Mouse (Mus musculus): Measurements from ENCODE around the gene Efnb3. TPM values are rescaled to one million over a fixed set of nuclear protein-coding genes. Genes with fewer than 3 reads are reported as not detected.

Efnb3 gene
- polyA plus RNA-seq, 1 experiment from 2014 or later, result 40.7 TPM

DNA sequence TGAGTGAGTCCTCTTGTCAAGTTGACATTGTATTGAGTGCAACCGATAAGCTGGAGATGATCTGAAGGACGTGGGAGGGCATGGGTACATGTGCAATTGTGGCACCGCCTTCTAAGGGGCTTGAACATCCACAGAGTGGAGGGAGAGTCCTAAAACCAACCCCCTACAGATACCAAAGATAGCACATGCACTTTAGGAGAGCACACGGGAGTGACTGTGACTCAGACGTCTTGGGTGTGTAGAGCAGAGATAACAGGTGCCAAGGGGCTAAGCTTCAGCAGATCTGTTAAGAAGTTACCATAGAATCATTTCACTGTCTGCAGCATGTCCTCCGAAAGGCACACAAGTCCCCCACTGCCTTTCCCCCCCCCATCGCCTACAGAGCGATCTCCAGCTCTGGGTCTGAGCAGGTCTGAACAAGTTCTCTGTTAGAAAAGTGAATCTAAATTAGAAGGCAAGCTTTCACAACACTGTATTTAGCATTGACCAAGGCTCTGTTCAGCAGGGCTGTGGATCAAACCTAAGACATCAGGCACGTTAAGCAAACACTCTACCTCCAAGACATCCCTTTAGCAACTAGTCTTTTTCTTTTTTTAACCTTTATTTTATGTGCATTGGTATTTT, 38.4 kb downstream of the Efnb3 start:
- no peak overlapping the region for H3K4me3 ChIP-seq (replicated peaks; ENCODE audit: low read depth, low read length)
- WGBS, result 90% methylated on average over 9 of the region's 9 CpGs
- H3K9ac ChIP-seq (replicated peaks; ENCODE audit: low read length), result no peak overlapping the region
- H3K4me1 ChIP-seq (ENCODE audit: control insufficient read depth, insufficient read depth, low read length), result peaks cover 5% of the 10 kb centered on the region
- no peaks in the 10 kb centered on the region for H3K36me3 ChIP-seq (ENCODE audit: control insufficient read depth, insufficient read depth, low read length)
- no peak overlapping the region for H3K4me2 ChIP-seq (ENCODE audit: low read length)
- no peak overlapping the region for H3K27ac ChIP-seq (replicated peaks; ENCODE audit: low read depth, low read length)
- H3K9me3 ChIP-seq (ENCODE audit: control insufficient read depth, low read length), result no peaks in the 10 kb centered on the region
- no peak for ATAC-seq (ENCODE audit: low FRiP score, low TSS enrichment)
- no peak for DNase-seq
- H3K27me3 ChIP-seq (ENCODE audit: control insufficient read depth, insufficient read depth, low read length), result no peaks in the 10 kb centered on the region

DNA sequence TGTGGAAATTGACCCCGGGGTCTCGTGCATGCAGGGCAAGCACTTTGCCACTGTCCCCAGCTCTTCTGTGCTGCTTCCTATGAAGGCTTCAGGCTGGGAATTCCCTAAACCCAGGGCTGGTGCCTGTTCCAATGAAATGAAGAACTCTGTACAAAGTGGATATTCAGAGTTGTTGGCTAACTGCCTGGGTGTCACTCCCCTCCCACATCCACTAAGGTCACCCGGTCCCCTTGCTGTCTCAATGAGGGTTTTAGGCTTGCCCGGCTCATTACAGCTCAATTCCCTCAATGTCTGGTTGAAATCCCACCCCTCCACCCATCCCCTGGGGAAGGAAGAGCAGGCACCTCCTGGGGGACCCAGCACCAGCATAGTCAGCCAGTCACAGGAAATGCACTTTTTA, 40.0 kb downstream of the Efnb3 start:
- ATAC-seq (ENCODE audit: low FRiP score, low TSS enrichment), result no peak
- no peaks in the 10 kb centered on the region for H3K36me3 ChIP-seq (ENCODE audit: control insufficient read depth, insufficient read depth, low read length)
- H3K27me3 ChIP-seq (ENCODE audit: control insufficient read depth, insufficient read depth, low read length), result no peaks in the 10 kb centered on the region
- H3K4me1 ChIP-seq (ENCODE audit: control insufficient read depth, insufficient read depth, low read length), result no peaks in the 10 kb centered on the region
- no peak for DNase-seq
- no peak overlapping the region for H3K4me2 ChIP-seq (ENCODE audit: low read length)
- H3K4me3 ChIP-seq (replicated peaks; ENCODE audit: low read depth, low read length), result no peak overlapping the region
- no peak overlapping the region for H3K27ac ChIP-seq (replicated peaks; ENCODE audit: low read depth, low read length)
- WGBS, result 81% methylated on average over 4 of the region's 4 CpGs
- no peak overlapping the region for H3K9ac ChIP-seq (replicated peaks; ENCODE audit: low read length)
- H3K9me3 ChIP-seq (ENCODE audit: control insufficient read depth, low read length), result no peaks in the 10 kb centered on the region

DNA sequence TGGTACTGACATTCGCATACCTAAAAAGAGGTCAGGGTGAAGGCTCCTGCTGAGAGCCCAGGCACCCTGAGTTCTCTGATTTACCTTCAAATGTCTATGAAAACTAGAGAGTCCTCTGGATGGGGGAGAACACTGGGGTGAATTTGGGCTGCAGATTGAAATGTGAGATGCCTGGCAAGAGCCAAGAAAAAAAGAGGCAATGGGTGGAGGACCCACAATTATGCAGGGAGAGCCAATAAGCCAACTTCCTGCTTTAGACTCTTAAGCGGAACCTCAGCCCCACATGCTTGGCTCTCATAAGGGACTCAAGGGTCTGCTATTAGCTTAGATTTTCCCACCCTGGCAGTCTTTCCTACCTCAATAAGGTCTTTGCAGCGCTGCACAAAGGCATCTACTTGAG, 43.3 kb downstream of the Efnb3 start:
- Histone ChIP-seq H3K9me3 (ENCODE audit: control insufficient read depth, low read length) (no peaks in the 10 kb centered on the region), H3K4me3 (replicated peaks; ENCODE audit: low read depth, low read length) (no peak overlapping the region), H3K27me3 (ENCODE audit: control insufficient read depth, insufficient read depth, low read length) (no peaks in the 10 kb centered on the region), H3K36me3 (ENCODE audit: control insufficient read depth, insufficient read depth, low read length) (no peaks in the 10 kb centered on the region), H3K4me2 (ENCODE audit: low read length) (no peak overlapping the region), H3K4me1 (ENCODE audit: control insufficient read depth, insufficient read depth, low read length) (no peaks in the 10 kb centered on the region), H3K9ac (replicated peaks; ENCODE audit: low read length) (no peak overlapping the region), H3K27ac (replicated peaks; ENCODE audit: low read depth, low read length) (no peak overlapping the region)
- DNase-seq, result no peak
- ATAC-seq (ENCODE audit: low FRiP score, low TSS enrichment), result no peak
- 78% methylated on average over 3 of the region's 3 CpGs for WGBS

DNA sequence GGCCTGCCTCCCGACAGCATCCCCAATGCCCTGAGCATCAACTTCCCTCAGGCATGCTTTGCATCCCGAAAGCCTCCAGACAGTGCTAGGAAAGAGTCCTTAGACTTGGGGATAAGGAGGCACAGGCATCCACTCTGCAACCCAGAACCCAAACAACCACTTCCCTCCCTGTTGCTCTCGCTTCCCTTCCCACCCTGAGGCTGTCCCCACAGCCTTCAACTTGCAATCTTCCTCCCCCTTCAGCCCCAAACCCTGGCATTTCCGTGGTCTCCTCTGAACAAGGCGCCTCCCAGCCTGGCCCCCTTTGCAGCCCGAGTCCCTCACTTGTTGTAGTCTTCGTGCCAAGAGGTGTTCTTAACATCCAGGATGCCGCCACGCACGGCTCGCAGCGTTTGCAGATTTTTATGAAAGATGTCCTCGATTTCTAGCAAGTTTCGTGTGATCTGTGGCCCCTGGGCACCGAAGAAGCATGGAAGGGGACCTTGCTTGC, 43.8 kb downstream of the Efnb3 start:
- ATAC-seq (ENCODE audit: low FRiP score, low TSS enrichment) (no peak), DNase-seq (no peak)
- no peak overlapping the region for H3K27ac ChIP-seq (replicated peaks; ENCODE audit: low read depth, low read length)
- no peaks in the 10 kb centered on the region for H3K9me3 ChIP-seq (ENCODE audit: control insufficient read depth, low read length)
- WGBS, result 75% methylated on average over 15 of the region's 15 CpGs
- H3K4me3 ChIP-seq (replicated peaks; ENCODE audit: low read depth, low read length), result no peak overlapping the region
- no peak overlapping the region for H3K4me2 ChIP-seq (ENCODE audit: low read length)
- no peaks in the 10 kb centered on the region for H3K36me3 ChIP-seq (ENCODE audit: control insufficient read depth, insufficient read depth, low read length)
- no peak overlapping the region for H3K9ac ChIP-seq (replicated peaks; ENCODE audit: low read length)
- no peaks in the 10 kb centered on the region for H3K4me1 ChIP-seq (ENCODE audit: control insufficient read depth, insufficient read depth, low read length)
- no peaks in the 10 kb centered on the region for H3K27me3 ChIP-seq (ENCODE audit: control insufficient read depth, insufficient read depth, low read length)

DNA sequence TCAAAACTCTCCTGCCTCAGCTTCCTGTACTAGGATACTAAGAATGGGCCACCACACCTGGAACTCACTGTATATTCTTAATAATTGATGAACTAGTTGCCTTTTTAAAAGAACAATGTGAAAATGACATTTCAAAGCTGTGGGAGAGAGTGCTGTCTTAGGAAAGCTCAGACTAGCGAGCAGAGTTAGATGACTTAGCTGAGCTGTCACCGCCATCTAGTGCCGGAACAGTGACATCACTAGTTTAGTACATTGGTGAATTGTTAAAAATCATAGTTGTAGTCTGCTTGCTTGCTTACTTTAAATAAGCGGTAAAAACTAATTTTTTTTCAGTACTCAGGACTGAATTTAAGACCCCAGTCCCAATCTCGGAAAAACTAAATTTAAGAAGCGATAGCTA, 46.2 kb downstream of the Efnb3 start:
- H3K27me3 ChIP-seq (ENCODE audit: control insufficient read depth, insufficient read depth, low read length), result no peaks in the 10 kb centered on the region
- 8% methylated on average over 6 of the region's 6 CpGs for WGBS
- no peak; the same call in 1 of the 2 replicates for ATAC-seq (ENCODE audit: low FRiP score, low TSS enrichment)
- no peak overlapping the region for H3K4me3 ChIP-seq (replicated peaks; ENCODE audit: low read depth, low read length)
- no peak overlapping the region for H3K4me2 ChIP-seq (ENCODE audit: low read length)
- H3K9ac ChIP-seq (replicated peaks; ENCODE audit: low read length), result no peak overlapping the region
- peak; percentile 90 for DNase-seq
- H3K9me3 ChIP-seq (ENCODE audit: control insufficient read depth, low read length), result no peaks in the 10 kb centered on the region
- H3K4me1 ChIP-seq (ENCODE audit: control insufficient read depth, insufficient read depth, low read length), result no peaks in the 10 kb centered on the region
- H3K36me3 ChIP-seq (ENCODE audit: control insufficient read depth, insufficient read depth, low read length), result no peaks in the 10 kb centered on the region
- no peak overlapping the region for H3K27ac ChIP-seq (replicated peaks; ENCODE audit: low read depth, low read length)

DNA sequence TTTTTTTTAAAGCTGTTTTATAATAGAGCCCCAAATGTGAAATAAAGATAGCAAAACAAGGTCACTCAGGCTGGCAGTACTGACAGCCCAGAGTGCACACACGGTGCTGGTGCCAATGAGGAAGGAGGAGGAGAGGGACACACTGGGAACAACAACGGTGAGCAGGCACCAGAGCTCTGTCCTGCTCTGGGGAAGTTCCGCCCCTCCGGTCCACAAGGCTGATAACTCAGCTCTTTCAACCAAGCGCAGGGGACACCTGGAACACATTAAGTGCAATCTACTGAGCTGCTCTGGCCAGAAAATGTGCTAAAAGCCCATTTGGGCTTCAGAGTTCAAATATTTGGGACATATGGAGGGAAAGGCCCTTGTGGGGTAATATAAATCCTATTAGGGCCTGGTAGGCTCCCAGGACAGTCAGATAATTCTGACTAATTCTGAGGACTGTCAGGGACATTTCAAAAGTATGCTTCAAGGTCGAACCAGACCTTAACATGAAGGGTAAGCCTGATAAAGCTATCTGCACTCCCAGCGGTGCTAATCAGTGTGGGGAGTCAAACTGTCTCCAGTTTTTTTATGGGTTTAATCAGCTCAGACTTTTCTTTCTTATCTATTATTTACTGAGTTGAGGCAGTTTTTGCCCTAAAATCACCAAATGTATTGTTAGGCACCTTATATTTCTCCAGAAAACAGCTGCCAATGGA, 49.1 kb downstream of the Efnb3 start:
- Histone ChIP-seq H3K4me2 (ENCODE audit: low read length) (no peak overlapping the region), H3K4me1 (ENCODE audit: control insufficient read depth, insufficient read depth, low read length) (no peaks in the 10 kb centered on the region), H3K36me3 (ENCODE audit: control insufficient read depth, insufficient read depth, low read length) (no peaks in the 10 kb centered on the region), H3K27me3 (ENCODE audit: control insufficient read depth, insufficient read depth, low read length) (no peaks in the 10 kb centered on the region), H3K9me3 (ENCODE audit: control insufficient read depth, low read length) (no peaks in the 10 kb centered on the region), H3K9ac (replicated peaks; ENCODE audit: low read length) (no peak overlapping the region), H3K4me3 (replicated peaks; ENCODE audit: low read depth, low read length) (no peak overlapping the region), H3K27ac (replicated peaks; ENCODE audit: low read depth, low read length) (no peak overlapping the region)
- DNase-seq, result no peak
- no peak for ATAC-seq (ENCODE audit: low FRiP score, low TSS enrichment)
- WGBS, result 61% methylated on average over 7 of the region's 7 CpGs

Small RNA genes lying within 50 kb of the gene (microRNA-seq; reads per million reads assigned to microRNA genes)
- not detected for gene Gm27493

Other genes with a start within 250 kb of the Efnb3 start
- gene Cntrob, start 236.4 kb downstream of the Efnb3 start, polyA plus RNA-seq (2014; fragmentation: Nextera tagmentation; extraction: Ambion mirVana), result 14.9 and 18.6 TPM in 2 replicates
- 189 and 220 TPM in 2 replicates for gene Trappc1, start 236.2 kb downstream of the Efnb3 start, polyA plus RNA-seq (2014; fragmentation: Nextera tagmentation; extraction: Ambion mirVana)
- 4.1 and 4.3 TPM in 2 replicates for gene Kcnab3, start 233.9 kb downstream of the Efnb3 start, polyA plus RNA-seq (2014; fragmentation: Nextera tagmentation; extraction: Ambion mirVana)
- gene Rnf227, start 219.7 kb downstream of the Efnb3 start, polyA plus RNA-seq (2014; fragmentation: Nextera tagmentation; extraction: Ambion mirVana), result 222 and 270 TPM in 2 replicates
- gene Chd3, start 190.8 kb downstream of the Efnb3 start, polyA plus RNA-seq (2014; fragmentation: Nextera tagmentation; extraction: Ambion mirVana), result 77.5 and 80.8 TPM in 2 replicates
- 97.6 and 123 TPM in 2 replicates for gene Naa38, start 164.7 kb downstream of the Efnb3 start, polyA plus RNA-seq (2014; fragmentation: Nextera tagmentation; extraction: Ambion mirVana)
- gene Cyb5d1, start 164.6 kb downstream of the Efnb3 start, polyA plus RNA-seq (2014; fragmentation: Nextera tagmentation; extraction: Ambion mirVana), result 17.0 and 24.8 TPM in 2 replicates
- gene Tmem88, start 162.0 kb downstream of the Efnb3 start, polyA plus RNA-seq (2014; fragmentation: Nextera tagmentation; extraction: Ambion mirVana), result 2.6 and 4.9 TPM in 2 replicates
- 41.1 and 41.2 TPM in 2 replicates for gene Kdm6b, start 146.5 kb downstream of the Efnb3 start, polyA plus RNA-seq (2014; fragmentation: Nextera tagmentation; extraction: Ambion mirVana)
- gene Dnah2, start 11.1 kb downstream of the Efnb3 start, polyA plus RNA-seq (2014; fragmentation: Nextera tagmentation; extraction: Ambion mirVana), result 4.8 and 5.7 TPM in 2 replicates
- gene Wrap53, start 20.1 kb upstream of the Efnb3 start, polyA plus RNA-seq (2014; fragmentation: Nextera tagmentation; extraction: Ambion mirVana), result 22.5 and 22.7 TPM in 2 replicates
- gene Trp53, start 20.2 kb upstream of the Efnb3 start, polyA plus RNA-seq (2014; fragmentation: Nextera tagmentation; extraction: Ambion mirVana), result 66.1 and 69.2 TPM in 2 replicates
- gene Atp1b2, start 45.7 kb upstream of the Efnb3 start, polyA plus RNA-seq (2014; fragmentation: Nextera tagmentation; extraction: Ambion mirVana), result 46.5 and 46.7 TPM in 2 replicates
- gene Shbg, start 57.7 kb upstream of the Efnb3 start, polyA plus RNA-seq (2014; fragmentation: Nextera tagmentation; extraction: Ambion mirVana), result not detected in 2 replicates
- 21.6 and 22.5 TPM in 2 replicates for gene Sat2, start 61.8 kb upstream of the Efnb3 start, polyA plus RNA-seq (2014; fragmentation: Nextera tagmentation; extraction: Ambion mirVana)
- gene Fxr2, start 72.8 kb upstream of the Efnb3 start, polyA plus RNA-seq (2014; fragmentation: Nextera tagmentation; extraction: Ambion mirVana), result 35.9 and 38.4 TPM in 2 replicates
- gene Sox15, start 95.1 kb upstream of the Efnb3 start, polyA plus RNA-seq (2014; fragmentation: Nextera tagmentation; extraction: Ambion mirVana), result not detected in 2 replicates
- gene Mpdu1, start 102.4 kb upstream of the Efnb3 start, polyA plus RNA-seq (2014; fragmentation: Nextera tagmentation; extraction: Ambion mirVana), result 64.0 and 108 TPM in 2 replicates
- 3.7 and 7.9 TPM in 2 replicates for gene Cd68, start 105.9 kb upstream of the Efnb3 start, polyA plus RNA-seq (2014; fragmentation: Nextera tagmentation; extraction: Ambion mirVana)
- 707 and 863 TPM in 2 replicates for gene Eif4a1, start 112.2 kb upstream of the Efnb3 start, polyA plus RNA-seq (2014; fragmentation: Nextera tagmentation; extraction: Ambion mirVana)
- 93.3 and 103 TPM in 2 replicates for gene Senp3, start 121.9 kb upstream of the Efnb3 start, polyA plus RNA-seq (2014; fragmentation: Nextera tagmentation; extraction: Ambion mirVana)
- 0.16 and 0.25 TPM in 2 replicates for gene Tnfsf13, start 125.6 kb upstream of the Efnb3 start, polyA plus RNA-seq (2014; fragmentation: Nextera tagmentation; extraction: Ambion mirVana)
- 1.6 and 3.0 TPM in 2 replicates for gene Tnfsf12, start 135.6 kb upstream of the Efnb3 start, polyA plus RNA-seq (2014; fragmentation: Nextera tagmentation; extraction: Ambion mirVana)
- gene Tnfsfm13, start 135.9 kb upstream of the Efnb3 start, polyA plus RNA-seq (2014; fragmentation: Nextera tagmentation; extraction: Ambion mirVana), result 0.51 and 1.1 TPM in 2 replicates
- gene Polr2a, start 198.4 kb upstream of the Efnb3 start, polyA plus RNA-seq (2014; fragmentation: Nextera tagmentation; extraction: Ambion mirVana), result 20.0 and 30.7 TPM in 2 replicates
- gene Slc35g3, start 201.8 kb upstream of the Efnb3 start, polyA plus RNA-seq (2014; fragmentation: Nextera tagmentation; extraction: Ambion mirVana), result 0.14 TPM in 1 of 2 replicates, not detected in the other
- 3.8 and 4.2 TPM in 2 replicates for gene Zbtb4, start 205.7 kb upstream of the Efnb3 start, polyA plus RNA-seq (2014; fragmentation: Nextera tagmentation; extraction: Ambion mirVana)
- gene Chrnb1, start 235.7 kb upstream of the Efnb3 start, polyA plus RNA-seq (2014; fragmentation: Nextera tagmentation; extraction: Ambion mirVana), result 0.80 and 1.3 TPM in 2 replicates
- gene Fgf11, start 241.7 kb upstream of the Efnb3 start, polyA plus RNA-seq (2014; fragmentation: Nextera tagmentation; extraction: Ambion mirVana), result 3.2 and 3.6 TPM in 2 replicates
- 0.58 and 0.82 TPM in 2 replicates for gene Tmem102, start 245.4 kb upstream of the Efnb3 start, polyA plus RNA-seq (2014; fragmentation: Nextera tagmentation; extraction: Ambion mirVana)

Data from midbrain, embryonic 14.5 days (tissue).